Mouse (Mus musculus): Measurements from ENCODE around the gene Kdm5a. TPM values are rescaled to one million over a fixed set of nuclear protein-coding genes. Genes with fewer than 3 reads are reported as not detected.

Gene Kdm5a
- 10 to 100 TPM; 18.9 to 20.5 TPM for total RNA-seq (2021)
- long read RNA-seq, experiment 1, partial matches to known transcripts = 0 of 3 reads
- long read RNA-seq, experiment 1, other reads (novel, unspliced or antisense) = 3 of 3 reads
- long read RNA-seq, experiment 2, partial matches to known transcripts = 0 of 6 reads
- long read RNA-seq, experiment 2, other reads (novel, unspliced or antisense) = 6 of 6 reads

DNA sequence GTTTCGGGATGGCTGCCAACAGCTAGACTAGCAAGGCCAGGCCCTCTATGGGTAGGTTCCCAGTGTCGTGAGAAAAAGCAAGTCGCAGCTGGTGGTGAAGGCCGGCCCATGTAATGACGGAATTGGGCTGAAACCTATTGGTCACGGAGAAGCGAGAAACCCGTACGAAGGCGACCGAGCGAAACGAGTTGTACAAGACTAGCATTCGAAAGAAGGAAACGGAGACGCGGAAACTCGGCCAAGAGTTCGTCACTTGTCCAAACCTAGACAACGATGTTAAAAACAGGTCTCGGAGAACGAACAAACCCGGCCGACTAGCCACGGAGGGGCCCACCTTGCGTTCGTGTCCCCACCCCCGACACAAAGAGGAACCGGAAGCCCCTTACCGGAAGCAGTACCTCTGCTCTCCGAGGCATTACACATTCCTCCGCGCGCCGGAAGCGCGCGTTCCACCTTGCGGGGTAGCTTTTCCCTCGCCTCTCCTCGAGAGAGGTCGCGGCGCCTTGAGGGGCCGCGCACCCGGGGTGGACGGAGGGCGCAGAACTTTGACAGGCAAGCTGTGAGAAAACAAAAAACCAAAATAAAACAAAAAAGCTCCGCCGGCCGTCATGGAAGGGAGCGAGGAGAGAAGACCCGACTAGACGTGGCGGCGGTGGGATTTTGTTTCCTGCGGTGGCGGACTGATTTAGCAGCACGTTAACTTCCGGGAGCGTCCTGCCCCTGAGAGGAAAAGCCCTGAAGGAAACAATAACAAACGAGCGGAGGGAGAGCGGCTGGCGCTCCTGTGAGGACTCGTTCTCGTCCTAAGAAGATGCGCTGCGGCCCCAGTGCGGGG lies at the start of gene Kdm5a, which contains the start of gene Ccdc77:
Kdm5a (plus strand) TSS at position 437 of the 835 bp plus-strand sequence.
Ccdc77 (minus strand) TSS at position 687 of the 835 bp plus-strand sequence.
- intact Hi-C loops (cut with DNase I) = no loop called here
- DNase-seq = peak; percentile 85 to 93

DNA sequence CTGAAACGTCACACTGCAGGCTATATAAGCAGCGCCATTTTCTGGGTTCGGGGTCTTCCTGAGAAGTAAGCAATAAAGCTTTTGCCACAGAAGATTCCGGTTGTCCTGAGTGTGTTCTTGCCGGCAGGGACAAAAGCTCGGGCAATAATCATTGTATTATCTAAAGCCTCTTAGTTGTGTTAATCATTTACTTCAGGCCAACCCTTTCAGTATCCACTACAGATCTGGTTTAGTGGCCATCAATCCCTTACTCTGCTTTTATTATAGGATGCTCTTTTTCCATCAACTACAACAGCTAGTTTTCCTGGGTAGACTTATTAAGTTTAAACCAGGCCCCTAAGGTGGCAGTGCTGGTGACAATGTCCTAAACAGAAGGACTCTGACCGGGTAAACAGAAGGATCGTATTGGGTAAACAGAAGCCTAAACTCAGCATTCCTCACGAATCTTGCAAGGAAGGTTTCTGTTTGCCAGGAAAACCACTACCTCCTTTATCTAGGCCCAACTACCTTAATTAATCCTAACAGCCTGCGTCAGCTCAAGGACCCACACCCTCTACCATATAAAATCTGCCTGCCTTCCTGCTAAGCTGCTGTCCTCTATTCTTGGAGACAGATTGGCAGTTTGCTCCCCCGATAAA lies 45.5 kb upstream of the Kdm5a start:
- no peak for DNase-seq
- intact Hi-C loops (cut with DNase I) = no loop called here

DNA sequence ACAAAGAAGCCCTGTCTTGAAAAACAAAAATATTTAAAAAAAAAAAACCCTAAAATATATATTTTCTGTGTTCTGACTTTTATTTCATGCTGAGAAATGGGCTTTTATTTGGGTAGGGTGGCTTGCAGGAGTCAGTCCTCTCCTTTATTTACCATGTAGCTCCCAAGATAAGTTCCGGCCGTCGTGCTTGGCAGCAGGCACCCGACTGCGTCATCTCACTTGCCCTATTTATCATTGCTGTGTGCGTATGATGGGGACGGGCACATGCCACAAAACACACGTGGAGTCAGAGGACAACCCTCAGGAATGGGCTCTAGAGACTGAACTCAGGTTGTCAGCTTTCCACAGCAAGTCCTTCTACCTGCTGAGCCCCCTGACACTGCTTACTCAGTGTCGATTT lies 44.8 kb upstream of the Kdm5a start:
- intact Hi-C loops (cut with DNase I) = no loop called here
- no peak for DNase-seq

DNA sequence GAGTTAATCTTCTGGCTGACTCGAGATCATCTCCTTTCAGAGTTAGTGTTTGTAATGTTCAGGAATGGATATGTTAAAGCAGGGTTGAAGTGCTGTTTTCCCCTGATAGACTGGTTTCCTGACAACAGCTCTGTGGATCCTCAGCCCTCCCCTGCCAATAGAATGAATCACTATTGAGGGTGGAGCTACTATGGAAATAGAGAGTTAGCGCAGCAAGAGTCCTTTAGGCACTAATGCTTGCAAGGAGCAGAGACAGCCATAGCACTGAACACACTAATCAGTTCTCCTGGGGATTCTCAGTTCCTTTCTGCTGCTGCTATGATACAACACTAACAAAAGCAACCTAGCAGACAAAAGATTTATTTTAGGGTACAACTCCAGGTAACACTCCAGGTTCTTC lies 43.6 kb upstream of the Kdm5a start:
- DNase-seq = no peak
- intact Hi-C loops (cut with DNase I) = no loop called here

DNA sequence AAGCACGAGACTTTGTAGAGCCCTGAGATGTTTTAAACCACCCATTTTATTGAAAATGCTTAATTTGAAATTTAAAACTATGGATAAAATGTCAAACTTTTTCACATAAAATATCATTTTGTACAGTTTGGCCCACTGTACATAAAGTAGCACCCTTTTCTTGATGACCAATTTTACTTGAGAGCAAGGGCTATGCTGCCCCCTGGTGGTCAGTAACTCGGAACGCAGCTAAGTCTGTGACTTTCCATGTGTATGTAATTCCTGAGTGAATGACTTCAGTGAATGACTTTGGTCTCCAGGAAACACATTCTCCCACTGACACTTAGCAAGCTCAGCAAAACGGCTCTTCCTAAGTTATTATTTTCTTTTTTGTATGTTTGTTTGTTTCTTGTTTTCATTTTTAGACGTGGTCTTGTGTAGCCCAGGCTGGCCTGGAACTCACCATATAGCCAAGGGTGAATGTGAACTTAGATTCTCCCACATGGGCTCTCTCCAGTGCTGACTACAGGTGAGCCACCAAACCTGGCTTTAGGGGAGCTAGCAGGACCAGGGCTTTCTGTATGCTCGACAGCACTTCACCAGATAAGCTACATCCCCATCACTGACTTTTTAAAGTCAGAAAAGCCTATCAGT lies 39.5 kb upstream of the Kdm5a start:
- intact Hi-C loops (cut with DNase I) = loop anchor here (1.0 kb wide), 1 partner anchor 102 kb away; no protein-coding TSS in a partner anchor

DNA sequence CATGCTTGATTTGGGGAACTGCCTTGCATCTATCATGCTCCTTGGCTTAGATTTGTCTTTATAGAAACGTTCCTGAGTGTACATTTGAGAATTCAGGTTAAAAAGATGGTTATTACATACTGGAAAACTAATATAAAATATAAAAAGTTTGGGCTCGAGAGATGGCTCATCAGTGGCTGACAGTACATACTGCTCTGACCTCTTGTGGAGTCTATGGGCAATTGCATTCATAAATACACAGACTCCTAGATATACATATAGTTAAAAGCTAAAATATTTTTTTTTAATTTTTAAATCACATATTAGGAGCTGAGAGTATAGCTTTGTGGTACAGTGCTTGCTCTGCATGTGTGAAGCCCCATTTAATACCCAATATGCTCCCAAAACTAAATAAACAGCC lies 31.6 kb upstream of the Kdm5a start:
- DNase-seq = no peak

More for the DNA sequence above, 39.5 kb upstream of the Kdm5a start:
- no peak for DNase-seq

DNA sequence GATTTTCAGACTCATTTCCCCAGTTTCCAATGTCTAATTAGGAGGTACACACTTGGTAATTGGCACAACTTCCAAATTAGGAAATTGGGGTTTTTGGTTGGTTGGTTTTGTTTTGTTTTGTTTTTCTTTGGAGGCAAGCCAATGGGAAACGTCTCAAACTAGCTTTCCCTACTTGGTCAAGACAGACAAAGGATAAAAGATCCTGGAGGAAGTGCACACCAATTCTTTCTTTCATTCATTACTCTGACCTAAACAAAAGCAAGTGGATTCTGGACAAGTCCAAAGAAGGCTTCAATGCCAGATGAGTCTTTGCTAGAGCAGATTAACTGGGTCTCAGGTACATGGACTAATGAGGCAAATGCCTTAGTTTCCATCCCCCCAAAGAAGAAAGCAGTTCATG lies 19.9 kb upstream of the Kdm5a start:
- DNase-seq = no peak

More for the DNA sequence above, 31.6 kb upstream of the Kdm5a start:
- intact Hi-C loops (cut with DNase I) = no loop called here

DNA sequence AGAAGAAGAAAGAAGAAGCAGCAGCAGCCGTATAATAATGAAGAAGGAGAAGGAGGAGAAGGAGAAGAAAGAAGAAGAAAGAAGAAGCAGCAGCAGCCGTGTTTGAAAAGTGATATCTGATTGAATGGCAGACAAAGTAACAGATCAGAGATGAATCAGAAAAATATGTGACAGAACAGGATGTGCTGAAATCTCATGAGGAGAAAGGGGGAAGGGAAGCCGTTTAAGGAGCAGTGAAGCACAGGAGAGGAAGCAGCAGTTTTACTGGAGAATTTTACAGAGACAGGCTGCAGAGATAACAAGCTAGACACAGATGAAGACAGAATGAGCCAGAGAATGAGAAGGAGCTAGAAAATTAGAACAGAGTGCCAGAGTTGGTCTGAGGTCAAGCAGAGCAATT lies 14.9 kb upstream of the Kdm5a start:
- intact Hi-C loops (cut with DNase I) = no loop called here
- no peak for DNase-seq

More for the DNA sequence above, 19.9 kb upstream of the Kdm5a start:
- intact Hi-C loops (cut with DNase I) = no loop called here

DNA sequence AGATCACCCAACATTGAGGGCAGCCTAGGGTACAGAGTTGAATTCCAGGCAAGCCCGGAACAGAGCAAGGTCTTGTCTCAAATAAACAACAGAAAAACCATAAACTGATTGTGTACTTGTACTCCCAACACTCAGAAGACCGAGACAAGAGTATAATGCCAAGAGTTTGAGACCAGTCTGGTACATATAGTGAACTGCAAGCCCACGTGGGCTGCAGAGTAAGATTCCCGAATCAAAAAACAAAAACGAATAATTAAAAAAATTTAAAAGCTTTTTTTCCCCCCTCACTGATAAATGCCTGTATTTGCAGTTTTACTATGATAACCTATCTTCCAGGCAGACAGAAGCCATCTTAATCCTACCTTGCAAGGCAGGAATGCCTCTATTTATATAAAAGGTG lies 7.4 kb upstream of the Kdm5a start:
- intact Hi-C loops (cut with DNase I) = no loop called here

DNA sequence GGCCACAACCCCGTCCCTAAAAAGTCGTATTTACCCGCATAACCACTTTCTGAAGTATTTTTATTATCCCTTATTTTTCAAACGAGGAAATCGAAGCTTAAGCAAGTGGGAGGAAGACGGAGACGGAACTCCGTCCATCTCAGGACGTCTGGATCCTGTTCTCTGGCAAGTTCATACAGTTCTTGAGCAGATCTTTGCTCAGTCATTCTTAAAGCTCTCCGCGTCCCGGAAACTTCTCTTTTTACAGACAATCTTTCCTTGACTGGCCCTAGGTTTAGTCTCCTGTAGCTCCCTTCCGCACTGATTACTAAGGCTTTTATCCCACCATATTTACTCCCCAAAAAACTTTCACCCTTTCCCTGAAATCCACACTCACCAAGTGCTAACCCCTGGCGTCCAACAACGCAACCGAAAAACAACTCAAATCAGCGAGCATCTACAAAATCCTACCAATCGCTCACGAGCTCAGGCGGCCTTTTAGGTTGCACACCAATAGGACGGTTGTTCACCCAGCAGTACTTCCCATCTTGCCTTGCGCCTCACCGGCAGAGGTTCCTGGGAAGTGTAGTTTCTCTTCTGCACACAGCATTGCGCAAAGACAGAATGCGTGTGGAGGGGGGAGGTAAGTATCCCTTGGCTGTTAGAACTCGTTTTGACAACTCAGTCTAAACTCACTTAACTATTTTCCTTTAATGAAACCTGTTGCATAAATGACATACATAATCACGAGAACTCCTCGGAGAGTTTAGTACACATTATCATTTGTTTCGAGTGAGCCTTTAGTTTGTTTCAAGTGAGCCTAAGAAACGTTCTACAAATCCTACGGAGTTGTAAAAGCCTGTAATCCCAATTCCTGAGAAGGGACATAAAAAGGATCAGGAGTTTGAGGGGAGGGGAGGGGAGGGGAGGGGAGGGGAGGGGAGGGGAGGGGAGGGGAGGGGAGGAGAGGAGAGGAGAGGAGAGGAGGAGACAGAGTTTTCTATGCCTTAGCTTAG lies 6.7 kb upstream of the Kdm5a start:
- DNase-seq = peak; percentile 64 to 76
- intact Hi-C loops (cut with DNase I) = no loop called here

More for the DNA sequence above, 7.4 kb upstream of the Kdm5a start:
- no peak for DNase-seq

DNA sequence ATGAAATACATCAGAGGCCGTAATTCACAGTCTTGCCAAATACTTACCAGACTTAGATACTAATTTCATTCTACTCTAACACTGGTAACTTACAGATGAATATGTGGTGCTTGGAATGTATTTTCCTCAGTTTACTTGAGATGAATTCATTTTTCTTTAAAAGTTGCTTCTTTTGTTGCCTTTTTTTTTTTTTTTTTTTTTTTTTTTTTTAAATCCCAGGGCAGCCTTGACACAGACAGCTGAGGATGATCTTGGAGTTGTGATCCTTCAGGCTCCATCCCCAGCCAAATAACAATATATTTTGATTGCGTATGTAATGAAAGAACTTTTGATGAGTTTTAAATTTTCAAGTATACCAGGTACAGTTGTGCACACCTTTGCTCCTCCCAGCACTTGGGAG lies 1.8 kb upstream of the Kdm5a start:
- no peak for DNase-seq

DNA sequence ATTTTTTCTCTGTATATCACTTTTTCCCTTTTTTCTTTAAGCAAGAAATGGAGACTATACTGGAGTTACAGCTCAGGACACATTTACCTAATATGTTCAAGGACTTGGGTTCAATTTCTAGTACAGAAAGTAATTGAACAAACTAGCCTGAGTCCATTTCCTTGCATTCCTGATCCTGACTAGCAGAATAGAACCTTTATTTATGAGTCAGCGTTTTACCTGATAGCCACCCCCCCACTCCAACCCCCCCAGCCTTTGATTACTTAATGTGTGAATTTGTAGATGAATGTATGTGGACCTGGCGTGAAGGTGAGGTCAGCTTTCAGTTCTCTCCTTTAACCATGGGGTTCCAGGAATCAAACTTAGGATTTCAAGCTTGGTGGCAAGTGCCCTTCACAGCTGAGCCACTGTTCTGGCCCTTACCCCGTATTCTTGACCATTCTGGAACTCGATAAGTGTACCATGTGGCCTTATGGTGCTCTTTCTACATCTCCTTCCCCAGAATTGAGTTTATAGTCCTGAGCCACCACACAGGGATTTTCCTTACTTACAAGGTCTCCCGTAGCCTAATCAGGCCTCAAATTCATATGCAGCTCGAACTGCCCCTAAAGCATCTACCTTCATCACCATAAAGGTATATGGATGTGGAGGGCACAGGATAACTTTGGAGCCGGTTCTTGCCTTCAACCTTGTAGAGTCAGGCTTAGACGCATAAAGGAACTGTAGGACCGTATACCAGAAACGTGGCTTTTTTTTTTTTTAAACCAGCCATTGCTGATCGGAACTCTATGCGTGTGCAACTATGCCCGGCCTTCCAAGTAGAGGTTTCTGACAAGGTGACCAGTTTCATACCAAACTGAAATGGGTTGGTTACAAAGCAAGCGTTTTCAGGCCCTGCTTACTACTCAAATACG lies 893 bp upstream of the Kdm5a start:
- intact Hi-C loops (cut with DNase I) = no loop called here
- no peak for DNase-seq

More for the DNA sequence above, 1.8 kb upstream of the Kdm5a start:
- intact Hi-C loops (cut with DNase I) = no loop called here

DNA sequence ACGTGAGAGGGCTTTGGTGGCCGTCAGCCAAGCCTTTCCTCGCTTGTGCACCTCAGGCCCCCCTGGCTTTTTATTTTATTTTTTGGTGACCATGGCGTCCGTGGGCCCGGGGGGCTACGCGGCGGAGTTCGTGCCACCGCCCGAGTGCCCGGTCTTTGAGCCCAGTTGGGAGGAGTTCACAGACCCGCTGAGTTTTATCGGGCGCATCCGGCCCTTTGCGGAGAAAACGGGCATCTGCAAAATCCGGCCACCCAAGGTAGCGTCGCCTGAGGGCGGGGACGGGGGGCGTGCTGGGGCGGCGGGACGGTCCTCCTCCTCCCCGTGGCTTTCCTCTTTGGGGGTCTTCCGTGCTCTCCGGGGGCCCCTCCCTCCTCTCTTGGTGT lies 590 bp downstream of the Kdm5a start:
- intact Hi-C loops (cut with DNase I) = no loop called here
- DNase-seq = no peak

DNA sequence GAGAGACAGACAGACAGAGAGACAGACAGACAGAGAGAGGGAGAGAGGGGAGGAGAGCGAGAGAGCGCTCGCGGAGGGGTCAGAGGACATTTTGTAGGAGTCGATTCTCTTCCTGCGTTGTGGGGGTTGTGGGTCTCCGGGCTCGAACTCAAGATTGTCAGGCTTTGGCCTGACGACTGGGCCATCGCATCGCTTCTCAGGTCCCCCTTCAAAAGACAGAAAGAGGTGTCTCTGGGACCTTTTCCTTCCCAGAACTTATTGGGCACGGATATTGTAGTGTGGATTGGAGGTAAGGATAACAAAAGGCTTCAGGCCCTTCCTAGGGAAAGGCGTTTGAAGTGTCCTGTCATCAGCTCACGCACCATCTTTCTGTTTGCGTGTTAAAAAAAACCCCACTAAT lies 1.1 kb downstream of the Kdm5a start:
- intact Hi-C loops (cut with DNase I) = loop anchor here (5.0 kb wide), 1 partner anchor 37 kb away; no protein-coding TSS in a partner anchor
- no peak for DNase-seq

DNA sequence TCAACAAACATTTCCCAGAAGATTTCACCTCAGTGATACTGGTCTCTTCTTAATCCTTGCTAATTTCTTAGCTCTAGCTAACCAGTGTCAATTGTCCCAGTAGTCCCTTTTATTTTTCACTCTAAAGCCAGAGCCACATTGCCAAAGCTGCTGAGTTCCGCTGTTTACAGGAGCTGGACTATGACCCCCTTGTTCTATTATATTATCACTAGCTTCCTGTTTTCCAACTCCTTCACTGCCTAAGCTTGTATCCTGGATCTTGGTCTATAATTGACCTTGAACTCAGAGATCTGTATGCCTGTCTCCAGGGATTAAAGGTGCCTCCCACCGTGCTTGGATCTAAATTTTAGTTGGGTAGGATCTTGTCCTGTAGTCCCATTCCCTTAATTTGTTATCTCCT lies 12.8 kb downstream of the Kdm5a start:
- no peak for DNase-seq
- intact Hi-C loops (cut with DNase I) = no loop called here

DNA sequence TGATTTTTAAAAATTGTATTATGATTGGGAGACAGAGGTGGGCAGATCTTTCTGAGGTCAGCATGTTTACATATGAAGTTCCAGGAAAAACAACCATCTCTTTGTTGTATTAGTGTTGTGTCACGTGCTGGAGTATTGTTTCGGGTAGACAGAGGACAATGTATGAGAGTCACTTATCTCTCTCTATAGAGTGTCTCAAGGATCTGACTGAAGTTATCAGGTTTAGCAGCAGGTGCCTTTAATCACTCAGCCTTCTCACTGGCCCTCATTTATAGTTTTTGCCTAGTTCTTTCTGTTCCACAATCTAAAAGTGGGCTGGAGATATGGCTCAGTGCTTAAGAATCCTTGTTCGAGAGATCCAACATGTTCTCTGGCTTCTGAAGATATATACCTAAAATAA lies 26.1 kb downstream of the Kdm5a start:
- intact Hi-C loops (cut with DNase I) = no loop called here
- DNase-seq = no peak

DNA sequence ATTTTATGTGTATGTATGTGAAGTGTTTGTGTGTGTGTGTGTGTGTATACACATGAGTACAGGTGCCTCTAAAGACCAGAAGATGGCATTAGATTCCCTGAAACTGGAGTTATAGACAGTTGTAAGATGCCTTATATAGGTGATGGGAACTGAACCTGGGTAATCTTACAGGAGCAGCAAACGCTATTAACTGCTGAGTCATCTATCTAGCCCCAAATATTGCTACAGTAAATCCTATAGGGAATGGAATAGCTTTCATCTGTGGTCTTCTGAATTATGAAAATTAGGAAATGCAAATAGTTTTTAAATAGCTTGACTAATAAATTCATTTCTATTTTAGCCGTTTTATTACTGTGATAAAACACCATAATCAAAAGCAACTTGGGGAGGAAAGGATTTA lies 28.9 kb downstream of the Kdm5a start:
- intact Hi-C loops (cut with DNase I) = no loop called here
- DNase-seq = no peak

DNA sequence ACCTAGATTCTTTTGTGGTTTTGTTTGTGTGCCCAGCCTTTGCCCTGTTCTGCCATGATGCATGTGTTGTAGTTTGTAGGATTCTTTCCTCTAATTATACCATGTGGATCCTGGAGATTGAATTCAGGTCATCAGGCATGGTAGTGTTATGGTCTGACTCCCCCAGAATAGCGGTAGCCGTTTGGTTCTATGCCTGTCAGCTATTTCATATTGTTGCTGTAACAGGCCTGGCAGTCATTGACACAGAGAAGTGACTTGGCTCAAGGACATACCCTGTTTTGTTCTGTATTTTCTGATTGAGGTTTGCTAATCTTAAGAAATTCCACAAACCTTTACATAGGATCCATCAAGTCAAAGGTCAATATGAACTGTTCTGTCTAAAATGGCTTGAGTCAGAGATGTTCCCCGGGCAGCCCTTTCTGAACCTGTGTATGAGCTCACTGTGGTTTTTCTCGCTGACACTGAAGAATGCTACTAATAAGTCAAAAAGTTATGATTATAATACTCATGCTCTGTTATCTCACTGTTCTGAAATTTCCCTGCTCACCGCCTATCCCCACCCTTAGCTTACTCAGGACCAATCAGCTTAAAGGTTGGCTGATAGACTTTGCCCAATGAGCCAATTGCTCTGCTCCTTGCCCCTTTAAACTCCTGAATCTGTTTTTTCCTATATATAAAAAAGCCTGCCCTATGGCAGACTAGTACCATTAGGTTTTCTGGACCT lies 31.9 kb downstream of the Kdm5a start:
- intact Hi-C loops (cut with DNase I) = no loop called here
- no peak for DNase-seq
